Mouse (Mus musculus) T-helper 2 cell (primary cell): ENCODE data around the gene Gmeb2.

ENCODE experiments used
- in situ Hi-C: fragments of 300-600 bp; cut with MboI, MseI; formaldehyde crosslinking; loops from one replicate; pipeline ENCODE4 v1.15.1; 2025; ENCODE audit warnings: high pct_unique_total_duplicates

Gene Gmeb2

GRCm38 (mm10) chr2:181227122-181227521 is 60.7 kb downstream of the Gmeb2 start:
- in situ Hi-C loops, result no loop called here

- in situ Hi-C loops, result no loop called here
Measured at GRCm38 (mm10) chr2:181224994-181225393, 62.8 kb downstream of the Gmeb2 start.

GRCm38 (mm10) chr2:181220361-181220760 is 67.5 kb downstream of the Gmeb2 start:
- in situ Hi-C loops, result no loop called here

GRCm38 (mm10) chr2:181219538-181220216 is 68.2 kb downstream of the Gmeb2 start, which contains the start of gene Fndc11:
Fndc11 (plus strand) TSS chr2:181220013.
- in situ Hi-C loops, result no loop called here

GRCm38 (mm10) chr2:181218881-181219485 is 68.9 kb downstream of the Gmeb2 start:
- in situ Hi-C loops, result no loop called here

- in situ Hi-C loops, result no loop called here
Measured at GRCm38 (mm10) chr2:181216037-181216436, 71.8 kb downstream of the Gmeb2 start.

GRCm38 (mm10) chr2:181213021-181213445 is 74.8 kb downstream of the Gmeb2 start, which contains the start of gene Srms:
Srms (minus strand) TSS chr2:181213185.
- in situ Hi-C loops, result no loop called here

- in situ Hi-C loops, result no loop called here
Measured at GRCm38 (mm10) chr2:181212389-181213020, 75.3 kb downstream of the Gmeb2 start.

- in situ Hi-C loops, result no loop called here
Measured at GRCm38 (mm10) chr2:181206118-181206517, 81.7 kb downstream of the Gmeb2 start.

- in situ Hi-C loops, result no loop called here
Measured at GRCm38 (mm10) chr2:181205678-181206077, 82.2 kb downstream of the Gmeb2 start.

GRCm38 (mm10) chr2:181202886-181203285 is 84.9 kb downstream of the Gmeb2 start:
- in situ Hi-C loops, result no loop called here

- in situ Hi-C loops, result no loop called here
Measured at GRCm38 (mm10) chr2:181202422-181202821, 85.4 kb downstream of the Gmeb2 start, which contains the start of gene Ptk6. Ptk6 (minus strand) TSS chr2:181202789.

GRCm38 (mm10) chr2:181201606-181202005 is 86.2 kb downstream of the Gmeb2 start:
- in situ Hi-C loops, result no loop called here
